Mouse (Mus musculus): ENCODE data around the gene Artn.

Artn gene

DNA sequence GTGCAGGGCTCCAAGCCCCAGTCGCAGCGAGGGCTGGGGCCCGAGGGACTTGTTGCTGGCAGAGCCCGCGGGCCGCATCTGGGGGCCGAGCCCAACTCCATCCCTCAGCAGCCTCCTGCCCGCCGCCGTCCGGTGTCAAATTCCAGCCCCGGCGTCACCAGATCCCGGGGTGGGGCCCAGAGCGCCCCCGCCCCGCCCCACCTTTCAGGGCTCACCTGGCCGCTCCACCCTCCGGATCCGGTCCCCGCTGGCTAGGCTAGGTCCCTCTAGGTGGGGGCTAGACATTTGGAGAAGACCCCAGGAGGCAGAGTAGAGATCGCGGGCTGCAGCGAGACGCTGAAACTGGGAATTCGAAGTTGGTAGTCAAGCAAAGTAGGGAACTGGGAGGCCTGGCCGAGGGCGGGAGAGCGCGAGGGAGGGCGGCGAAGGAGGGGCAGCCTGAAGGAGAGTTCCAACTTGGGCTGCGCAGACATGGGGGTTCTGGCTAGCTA, at the start of gene Artn:
Gene Artn, minus strand, starts transcription at position 373 of the 491 bp plus-strand sequence.
- no peak for DNase-seq (ENCODE audit: low spot score in 2 of 2)

DNA sequence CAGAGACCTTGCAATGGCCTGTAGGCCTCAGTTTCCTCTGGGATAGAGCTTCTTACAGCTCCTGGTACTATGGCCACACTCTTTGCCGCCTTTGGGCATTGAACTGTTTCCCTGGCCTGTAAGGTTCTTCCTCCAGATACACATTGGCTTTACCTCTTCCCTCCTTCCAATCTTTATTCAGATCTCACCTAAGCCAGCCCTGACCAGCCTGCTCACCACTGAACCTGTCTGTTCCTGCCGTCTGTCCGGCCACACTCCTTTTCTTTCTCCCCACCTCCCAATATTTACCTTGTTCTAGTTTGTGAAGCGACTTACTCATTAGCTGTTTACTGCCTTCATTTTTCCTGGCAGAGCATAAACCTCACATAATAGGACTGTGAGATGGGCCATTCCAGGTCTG, 49.6 kb upstream of the Artn start:
- DNase-seq (ENCODE audit: low spot score in 2 of 2): no peak

DNA sequence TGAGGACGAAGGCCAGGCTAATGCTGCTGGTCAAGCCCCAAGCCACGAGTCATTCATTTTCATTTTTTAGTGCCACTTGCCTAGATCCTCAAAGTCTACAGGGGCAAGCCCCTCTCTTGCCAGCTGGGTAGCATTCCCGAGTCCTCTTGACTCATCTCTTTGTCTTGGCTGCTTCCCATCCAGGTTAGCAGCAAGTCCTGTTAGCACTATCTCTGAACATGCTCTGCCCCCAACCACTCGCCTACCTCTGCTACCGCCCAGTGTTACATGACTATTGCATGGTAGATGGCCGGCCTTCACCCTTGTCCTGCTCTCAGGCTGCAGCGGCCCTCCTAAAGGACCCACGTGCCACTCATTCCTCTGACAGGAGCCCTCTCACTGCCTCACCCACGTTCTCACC, 48.7 kb upstream of the Artn start:
- no peak for DNase-seq (ENCODE audit: low spot score in 2 of 2)

DNA sequence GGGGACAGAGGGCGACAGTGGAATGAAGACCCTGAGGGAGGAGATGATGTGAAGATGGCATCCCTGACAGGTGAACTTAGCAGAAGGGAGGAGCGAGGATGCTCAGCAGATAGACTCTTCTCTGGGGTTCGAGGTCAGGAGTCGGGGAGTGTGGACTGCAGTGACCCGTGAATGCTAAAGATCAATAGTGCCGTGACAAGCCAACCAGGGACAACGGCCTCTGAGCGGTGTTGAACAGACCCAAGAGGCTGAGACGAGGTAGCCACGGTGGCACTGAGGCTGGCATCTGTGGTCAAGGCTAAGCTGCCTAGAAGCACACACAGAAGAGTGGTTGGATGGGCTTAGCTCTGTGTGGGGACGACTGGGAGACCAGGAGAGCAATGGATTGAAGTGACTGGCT, 48.3 kb upstream of the Artn start:
- no peak for DNase-seq (ENCODE audit: low spot score in 2 of 2)

DNA sequence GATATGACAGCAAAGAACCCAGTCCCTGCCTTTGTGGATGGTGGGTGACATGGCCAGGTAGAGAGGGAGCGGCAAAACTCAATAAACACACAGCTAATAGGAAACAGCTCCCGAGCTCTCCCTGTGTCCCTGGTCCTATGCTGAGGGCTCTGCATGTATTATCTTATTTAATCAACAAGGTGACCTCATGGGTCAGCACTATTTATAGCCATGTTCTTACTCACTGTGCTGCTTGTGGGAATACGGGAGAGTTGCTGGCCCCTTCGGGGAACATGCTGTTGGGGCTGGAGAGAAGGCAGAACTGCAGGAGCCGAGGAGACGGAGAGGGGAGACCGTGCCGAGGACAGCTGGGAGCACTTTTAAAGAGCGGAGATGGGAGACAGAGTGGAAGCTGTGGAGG, 47.8 kb upstream of the Artn start:
- DNase-seq (ENCODE audit: low spot score in 2 of 2): no peak

DNA sequence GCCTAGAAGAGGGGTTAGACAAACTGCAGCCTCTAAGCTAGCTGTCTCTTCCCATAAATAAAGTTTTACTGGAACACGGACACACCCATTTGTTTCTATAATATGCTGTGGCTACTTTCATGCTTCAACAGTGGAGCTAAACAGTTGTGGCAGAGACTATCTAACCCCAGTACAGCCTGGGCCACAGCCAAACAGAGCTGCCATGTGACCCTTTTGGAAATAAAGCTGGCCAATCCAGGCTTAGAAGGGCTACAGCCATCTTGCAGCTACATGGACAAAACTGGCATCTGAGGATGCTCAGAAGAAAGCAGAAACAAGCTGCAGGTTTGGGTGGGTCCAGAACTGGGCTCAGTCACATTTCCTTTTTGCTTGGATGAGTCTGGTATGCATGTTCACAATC, 46.3 kb upstream of the Artn start:
- no peak for DNase-seq (ENCODE audit: low spot score in 2 of 2)

DNA sequence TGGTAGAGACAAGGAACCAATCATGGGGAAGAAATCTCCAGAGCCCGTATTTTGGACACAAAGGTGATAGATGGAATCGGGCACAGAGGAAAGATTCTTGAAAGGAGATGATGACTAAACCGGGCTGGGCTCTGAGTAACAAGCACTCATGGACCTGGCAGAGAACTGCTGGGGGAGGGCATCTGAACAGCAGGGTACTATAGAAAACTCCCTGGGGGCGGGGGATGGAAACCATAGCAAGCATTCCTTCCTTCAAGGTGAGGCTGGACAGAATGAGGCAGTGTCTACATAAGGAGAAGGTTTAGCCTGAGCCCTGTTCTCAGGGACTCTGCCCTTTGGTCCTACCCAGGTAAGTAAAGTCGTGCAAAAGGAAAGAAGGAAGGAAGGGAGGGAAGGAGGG, 45.2 kb upstream of the Artn start:
- no peak for DNase-seq (ENCODE audit: low spot score in 2 of 2)

DNA sequence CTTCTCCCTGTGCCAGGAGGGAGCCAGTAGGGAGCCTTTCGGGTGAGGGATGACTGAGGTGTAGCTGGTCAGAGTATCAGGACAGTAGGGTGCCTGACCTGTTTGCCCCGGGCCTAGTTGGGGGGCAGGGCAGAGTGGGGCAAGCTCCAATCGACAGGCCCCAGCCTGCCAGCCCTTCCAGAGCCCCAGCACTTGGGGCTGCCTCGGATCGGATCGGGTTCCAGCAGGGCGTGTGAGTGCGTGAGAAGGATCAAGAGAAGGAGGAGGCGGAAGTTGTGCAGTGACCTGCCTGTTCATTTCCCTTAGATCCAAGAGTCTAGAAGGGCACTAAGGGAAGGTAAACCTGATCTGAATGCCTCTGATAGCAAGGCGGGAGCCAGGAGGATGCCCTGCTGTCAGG, 43.4 kb upstream of the Artn start:
- no peak for DNase-seq (ENCODE audit: low spot score in 2 of 2)

DNA sequence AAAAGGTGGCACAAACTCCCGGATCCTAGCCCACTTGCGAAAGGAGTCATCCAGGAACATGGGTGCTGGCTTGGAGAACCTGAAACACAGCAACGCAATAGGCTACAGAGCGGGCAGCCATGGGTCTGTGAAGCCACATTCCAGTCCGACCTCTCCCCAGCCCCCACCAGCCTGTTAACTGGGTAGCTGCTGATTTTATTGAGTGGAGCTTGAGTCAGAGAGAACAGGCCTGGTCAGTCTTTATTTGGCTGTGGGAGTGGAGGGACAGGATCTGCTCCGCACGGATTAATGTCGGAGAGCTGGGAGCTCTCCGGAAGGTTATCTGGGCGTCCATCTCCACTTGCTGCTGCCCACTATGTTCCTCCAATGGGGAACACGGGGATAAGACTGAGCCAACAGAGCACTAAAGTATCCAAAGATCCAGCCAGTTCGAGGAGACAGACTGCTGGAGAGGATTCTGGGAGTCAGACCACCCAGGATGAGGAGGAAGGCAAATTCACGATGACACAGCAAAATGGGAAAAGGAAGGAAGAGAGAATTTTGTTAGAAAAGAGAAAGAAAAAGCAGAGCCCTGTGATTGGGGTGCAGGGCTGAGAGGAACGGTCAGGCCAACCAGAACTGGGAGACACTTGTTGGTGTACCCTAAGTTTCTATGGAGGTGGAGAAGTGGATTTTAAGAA, 34.9 kb upstream of the Artn start:
- DNase-seq (ENCODE audit: low spot score in 2 of 2): no peak

DNA sequence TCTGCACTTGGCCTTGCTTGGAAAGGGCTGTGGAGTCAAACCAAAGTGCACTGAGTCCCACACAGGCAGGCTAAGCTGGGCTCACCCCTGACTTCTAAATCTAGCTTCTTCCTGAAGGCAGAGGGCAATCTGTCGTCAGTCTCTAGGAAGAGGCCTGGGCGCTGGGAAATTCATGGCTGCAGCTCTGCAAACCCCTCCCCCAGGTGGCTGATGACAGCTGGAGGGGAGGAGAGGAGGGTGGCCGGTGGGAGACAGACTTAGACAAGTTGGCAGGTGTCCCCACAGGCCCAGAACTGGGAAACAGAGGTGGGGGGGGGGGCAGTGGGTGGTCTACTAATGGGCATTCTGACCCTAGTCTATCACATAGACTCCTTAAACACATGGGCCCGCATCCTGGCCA, 27.9 kb upstream of the Artn start:
- no peak for DNase-seq (ENCODE audit: low spot score in 2 of 2)

DNA sequence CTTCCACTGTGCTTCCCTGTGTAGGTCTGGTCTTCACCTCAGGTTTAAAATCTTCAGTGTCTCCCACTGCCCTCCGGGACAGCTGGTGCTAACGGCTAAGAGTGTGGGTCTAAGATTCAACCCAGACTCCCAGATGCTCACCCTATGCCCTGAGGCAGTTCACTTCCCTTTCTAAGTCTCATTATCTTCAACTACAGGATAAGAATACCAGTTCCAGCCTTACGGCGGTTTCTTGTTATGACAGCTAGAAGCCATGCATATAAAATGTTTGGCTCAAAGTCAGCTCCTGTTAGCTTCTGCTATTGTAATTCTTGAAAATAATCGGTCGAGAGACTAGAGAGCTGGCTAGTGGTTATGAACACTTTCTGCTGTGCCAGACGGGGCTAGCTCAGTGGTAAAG, 17.9 kb upstream of the Artn start:
- DNase-seq (ENCODE audit: low spot score in 2 of 2): no peak

DNA sequence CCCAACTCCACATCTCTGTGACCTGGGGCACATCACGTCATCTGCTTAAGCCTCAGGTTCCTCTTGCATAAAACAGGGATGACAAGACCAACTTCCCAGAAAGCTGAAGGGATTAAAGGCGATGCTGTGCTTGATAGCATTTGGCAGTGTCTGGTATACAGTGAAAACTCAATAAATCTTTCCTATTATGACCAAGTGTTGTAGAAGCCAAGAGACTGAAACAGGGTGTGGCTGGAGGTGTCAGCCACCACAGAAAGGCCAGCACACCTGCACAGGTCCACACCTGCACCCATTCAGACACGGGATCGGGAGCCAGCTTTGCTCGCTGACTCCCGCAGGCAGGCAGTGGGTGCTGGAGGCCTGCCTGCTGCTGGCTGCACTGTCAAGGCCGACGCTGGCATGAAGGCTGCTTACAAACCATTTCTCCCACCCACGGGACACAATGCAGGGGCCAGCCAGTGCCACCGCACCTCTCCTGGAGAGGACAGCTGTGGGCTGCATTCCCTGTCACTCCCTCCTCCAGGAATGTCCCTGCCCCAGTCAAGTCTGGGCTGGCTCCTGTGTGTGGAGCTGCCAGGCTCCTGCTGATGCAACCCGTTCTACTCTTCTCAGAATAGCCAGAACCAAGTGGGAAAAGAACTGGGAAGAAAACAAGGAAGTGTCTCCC, 17.2 kb upstream of the Artn start:
- DNase-seq (ENCODE audit: low spot score in 2 of 2): no peak

DNA sequence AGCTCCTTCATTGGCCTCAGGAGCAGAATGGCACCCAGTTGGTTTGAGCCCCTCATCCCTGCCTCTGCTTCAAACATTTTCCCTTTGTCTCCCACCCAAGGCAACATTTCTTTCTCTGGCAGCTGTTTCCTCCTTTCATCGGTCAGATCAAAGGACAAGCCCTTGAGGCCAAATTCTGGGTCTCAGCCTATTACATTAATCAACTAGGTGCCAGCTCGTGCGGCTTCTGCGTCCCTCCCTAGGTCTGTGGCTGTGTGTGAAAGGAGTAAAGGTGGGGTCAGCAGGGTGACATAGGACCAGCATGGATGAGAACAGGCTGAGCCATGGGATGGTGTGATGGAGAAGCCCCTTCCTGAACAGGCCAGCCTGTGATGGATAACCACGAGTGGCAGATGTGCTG, 13.8 kb upstream of the Artn start:
- no peak for DNase-seq (ENCODE audit: low spot score in 2 of 2)

DNA sequence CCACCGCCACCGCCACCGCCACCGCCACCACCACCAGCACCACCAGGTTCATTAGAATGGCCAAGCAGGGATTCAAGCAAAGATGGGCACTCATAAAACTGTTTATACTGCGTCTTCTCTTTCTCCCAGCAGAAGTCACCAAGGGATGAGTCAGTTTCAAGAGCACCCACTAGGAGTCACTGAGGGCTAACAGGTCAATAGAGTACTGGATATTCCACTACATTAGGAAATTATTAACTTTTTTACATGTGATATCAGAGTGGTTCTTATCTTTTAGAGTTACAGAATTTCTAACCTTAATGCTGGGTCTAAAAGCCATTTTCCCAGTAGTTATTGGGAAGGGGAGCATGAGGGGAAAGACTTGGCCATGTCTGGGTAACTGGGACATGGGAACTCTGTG, 7.4 kb upstream of the Artn start:
- no peak for DNase-seq (ENCODE audit: low spot score in 2 of 2)

DNA sequence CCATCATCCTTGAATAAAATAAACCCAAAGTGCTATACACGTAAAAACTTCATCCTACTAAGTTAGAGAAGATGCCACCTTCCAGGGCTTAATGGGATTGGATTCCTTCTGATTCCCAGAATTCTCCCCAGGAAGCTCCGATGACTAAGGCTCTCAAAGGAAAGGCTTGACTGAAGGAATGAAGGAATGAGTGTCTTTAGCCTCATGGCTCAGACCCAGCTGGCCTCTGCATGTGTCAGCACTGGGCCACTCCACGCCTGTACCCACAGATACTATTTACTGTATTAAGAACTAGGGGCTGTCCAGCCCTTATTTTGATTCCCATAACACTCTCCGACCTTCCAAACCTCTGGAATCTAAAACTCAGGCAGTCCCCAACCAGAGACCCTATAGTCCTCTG, 4.5 kb upstream of the Artn start:
- DNase-seq (ENCODE audit: low spot score in 2 of 2): no peak

DNA sequence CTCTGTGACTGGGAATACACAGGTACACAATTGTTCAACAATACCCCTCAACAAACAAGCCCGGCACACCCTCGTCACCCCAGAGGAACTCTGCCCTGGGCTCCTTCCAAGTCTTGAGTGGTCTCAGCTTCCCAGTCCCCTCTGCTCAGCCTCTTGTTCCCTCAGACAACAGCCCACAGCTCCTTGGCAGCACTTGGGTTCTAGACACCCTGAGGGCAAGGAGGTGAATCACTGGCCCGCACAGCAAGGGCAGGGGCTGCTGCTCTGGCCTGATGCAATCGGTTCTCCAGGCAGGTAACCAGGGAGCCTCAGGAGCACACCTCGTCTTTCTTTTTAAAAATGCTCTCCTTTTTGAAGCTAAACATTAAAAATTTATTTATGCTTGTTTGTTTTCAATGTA, 3.7 kb upstream of the Artn start:
- DNase-seq (ENCODE audit: low spot score in 2 of 2): no peak

DNA sequence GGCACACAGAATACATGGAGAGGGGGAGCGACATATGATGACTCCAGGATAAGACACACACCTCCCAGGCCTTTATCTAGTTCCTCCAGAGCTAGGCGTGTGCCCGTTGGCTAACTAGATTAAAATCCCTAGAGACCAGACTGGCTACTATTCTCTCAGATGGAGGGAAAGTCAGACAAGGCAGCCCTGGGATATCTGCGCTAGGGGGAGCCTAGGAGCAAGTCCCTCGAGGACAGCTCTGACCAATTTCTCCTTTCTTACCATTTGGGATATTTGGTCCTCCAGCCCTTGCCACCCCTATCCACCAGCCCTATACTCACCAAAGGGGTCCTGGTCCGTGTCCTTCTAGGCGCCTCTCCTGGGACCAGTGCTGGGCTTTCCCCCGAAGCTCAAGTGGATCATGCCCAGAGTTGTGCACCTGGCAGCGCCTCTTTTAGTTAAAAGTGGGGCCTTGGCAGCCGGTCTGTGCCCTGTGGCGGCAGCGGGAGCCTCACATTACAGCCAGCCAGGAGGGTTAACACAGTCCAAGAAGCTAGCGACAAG, 793 bp downstream of the Artn start:
- DNase-seq (ENCODE audit: low spot score in 2 of 2): peak; percentile 28 to 48

DNA sequence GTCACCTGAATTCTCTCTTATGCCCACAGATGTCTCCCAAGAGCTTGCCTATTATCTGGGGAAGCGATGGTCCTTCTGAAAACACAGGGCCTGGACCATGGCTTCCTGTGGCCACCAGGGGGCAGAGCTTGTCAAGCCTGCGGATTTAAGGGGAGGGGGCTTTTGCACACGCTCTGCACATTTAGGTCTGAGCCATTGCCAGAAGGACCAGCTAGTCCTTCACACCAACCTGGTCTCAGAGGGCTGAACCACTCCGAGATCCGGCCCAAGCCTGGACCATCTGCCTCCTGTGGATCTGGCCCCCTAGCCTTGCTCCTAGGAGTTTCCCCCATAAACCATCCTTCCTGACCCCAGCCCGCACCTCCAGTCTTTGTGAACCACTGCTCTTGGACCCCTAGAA, 1.3 kb downstream of the Artn start:
- no peak for DNase-seq (ENCODE audit: low spot score in 2 of 2)

DNA sequence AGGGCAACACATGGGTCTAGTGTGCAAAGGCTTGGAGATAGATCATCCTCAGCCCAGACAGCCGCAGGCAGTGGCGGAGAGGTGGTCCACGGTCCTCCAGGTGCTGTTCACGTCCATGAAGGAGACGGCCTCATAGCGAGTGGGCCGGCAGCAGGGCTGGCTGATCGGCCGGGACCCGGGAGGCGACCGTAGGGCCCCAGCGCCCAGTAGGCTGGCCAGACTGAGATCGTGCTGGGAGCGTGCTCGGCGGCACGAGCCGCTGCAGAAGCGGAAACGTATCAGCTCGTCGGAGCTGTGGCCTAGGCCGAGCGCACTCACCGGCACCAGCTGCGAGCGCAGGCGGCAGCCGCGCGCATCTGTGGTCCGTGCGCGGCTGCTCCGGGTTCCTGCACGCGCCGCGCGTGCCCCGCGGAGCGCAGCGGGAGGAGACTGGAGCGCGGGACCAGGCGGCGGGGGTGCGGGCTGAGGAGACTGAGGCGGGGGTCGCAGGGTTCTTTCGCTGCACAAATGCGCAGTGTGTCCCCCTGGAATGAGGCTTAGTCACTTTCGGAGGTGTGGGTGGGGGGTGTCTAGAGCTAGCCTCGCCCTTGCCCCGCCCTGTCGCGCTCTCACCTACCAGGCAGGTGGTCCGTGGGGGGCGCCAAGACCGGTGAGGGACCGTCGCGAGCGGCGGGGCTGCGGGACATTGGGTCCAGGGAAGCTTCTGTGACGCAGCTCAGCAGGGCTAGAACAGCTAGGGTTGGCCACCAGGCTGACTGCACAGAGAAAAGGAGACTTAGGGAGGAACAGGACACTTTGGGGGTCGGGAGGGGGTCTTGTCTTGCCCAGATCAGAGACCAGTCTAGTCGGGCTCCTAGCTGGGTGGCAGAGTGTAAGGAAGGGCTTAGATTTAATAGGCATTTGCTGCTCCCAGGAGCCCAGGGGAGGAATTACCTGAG, 2.7 kb downstream of the Artn start:
- DNase-seq (ENCODE audit: low spot score in 2 of 2): no peak

DNA sequence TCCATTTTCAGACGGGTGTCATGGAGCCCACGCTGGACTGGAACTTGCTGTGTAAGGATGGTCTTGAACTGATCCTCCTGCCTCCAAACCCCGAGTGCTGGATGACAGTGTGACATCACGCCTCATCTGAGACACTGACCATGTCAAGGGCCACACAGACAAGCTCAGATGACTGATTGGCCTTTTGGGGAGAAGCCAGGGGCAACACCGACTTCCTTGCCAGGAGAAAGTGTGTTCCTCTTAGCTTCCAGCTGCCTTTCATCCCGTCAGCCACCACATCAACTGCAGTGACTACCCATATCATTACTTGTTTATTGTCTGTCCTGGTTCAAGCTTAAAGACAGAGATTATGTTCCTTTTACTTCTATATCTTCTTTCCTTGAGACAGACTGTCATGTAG, 4.6 kb downstream of the Artn start:
- no peak for DNase-seq (ENCODE audit: low spot score in 2 of 2)

DNA sequence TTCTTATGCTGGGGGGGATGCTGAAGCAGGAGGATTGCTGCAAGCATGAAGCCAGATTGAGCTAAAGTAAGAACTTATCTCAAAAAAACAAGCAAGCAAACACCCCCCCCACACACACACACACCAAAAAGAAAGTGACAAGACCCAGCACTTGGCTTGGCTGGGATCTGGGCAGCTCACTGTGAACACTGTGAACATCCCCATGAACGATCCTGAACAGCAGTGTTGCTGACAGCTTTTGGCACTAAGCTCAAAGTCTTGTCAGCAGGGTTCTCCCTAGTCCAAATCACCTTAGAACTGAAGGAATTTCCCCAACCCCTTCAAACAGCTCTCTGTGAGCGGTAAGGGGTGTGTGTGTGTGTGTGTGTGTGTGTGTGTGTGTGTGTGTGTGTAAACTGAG, 6.1 kb downstream of the Artn start:
- DNase-seq (ENCODE audit: low spot score in 2 of 2): no peak

DNA sequence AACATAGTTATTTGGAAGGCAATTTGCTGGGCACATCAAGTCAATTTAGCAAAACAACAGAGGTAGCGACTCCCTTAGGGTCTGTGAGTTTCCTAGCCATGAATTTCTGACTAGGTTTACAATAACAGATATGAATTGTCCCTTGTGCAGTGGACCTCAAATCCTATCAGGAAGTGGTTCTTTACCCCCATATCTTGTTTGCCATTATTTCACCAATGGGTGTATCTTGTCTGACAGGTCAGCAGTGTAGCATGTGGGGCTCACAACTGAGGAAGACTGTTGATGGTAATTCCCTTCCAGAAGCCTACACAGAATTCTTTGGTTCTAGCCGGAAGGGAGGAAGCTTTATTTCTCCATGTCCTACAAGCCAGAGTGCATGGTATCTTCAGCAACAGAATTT, 8.2 kb downstream of the Artn start:
- DNase-seq (ENCODE audit: low spot score in 2 of 2): no peak

All from heart, adult 9 months (tissue).